Mouse (Mus musculus): ENCODE data around the gene Usp8.

The Usp8 gene

DNA sequence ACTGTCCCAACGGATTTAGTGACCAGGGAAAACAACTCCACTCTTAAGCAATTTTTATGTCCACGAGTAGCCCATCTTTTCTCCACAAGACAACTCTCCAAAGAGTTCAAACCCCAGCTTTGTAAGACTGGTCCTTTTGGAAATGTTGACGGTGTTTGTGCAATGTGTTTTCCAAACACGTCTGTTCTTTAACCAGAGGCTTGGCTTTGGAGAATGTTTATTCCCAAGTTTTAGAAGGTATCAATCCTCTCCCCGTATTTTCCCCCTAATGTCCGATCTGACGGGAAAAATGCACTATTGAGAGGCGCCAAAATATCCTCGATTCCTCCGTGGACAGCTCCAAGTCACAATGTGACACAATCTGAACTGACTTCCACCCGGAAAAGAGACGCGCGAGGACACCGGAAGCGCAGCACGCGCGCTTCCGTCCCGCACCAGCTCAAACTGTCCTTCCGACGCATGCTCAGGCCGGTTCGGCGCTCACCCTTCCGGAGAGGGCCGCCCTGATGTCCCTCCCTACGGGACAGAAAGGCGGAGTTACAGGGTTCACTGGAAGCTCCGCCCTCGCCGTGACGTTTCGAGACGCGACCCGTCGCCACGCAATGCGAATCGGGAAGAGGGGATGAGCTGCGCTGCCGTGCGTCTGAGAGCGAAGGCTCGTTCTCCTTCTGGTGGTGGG is at the start of gene Usp8:
Gene Usp8 (plus strand): TSS at position 570 of the 679 bp plus-strand sequence.
- peak; percentile 95 to 96 for DNase-seq (ENCODE audit: low spot score in 2 of 2)

DNA sequence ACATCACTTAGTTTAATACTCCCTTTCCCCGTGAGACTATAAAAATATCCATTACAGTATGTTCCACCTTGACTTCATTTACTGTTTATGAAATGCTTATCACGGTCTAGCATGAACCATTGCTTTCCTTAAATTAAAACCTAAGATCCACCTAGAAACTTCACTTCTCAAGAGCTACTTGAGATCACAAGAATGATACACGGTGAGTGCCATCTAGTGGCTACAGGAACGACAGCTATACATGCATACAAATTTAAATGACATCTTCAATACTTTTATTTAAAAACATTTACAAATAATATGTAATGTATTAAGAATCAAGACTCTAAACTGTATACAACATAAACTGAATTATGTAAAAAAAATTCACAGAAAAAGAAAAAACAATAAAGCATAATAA is 43.6 kb upstream of the Usp8 start:
- DNase-seq (ENCODE audit: low spot score in 2 of 2): no peak

DNA sequence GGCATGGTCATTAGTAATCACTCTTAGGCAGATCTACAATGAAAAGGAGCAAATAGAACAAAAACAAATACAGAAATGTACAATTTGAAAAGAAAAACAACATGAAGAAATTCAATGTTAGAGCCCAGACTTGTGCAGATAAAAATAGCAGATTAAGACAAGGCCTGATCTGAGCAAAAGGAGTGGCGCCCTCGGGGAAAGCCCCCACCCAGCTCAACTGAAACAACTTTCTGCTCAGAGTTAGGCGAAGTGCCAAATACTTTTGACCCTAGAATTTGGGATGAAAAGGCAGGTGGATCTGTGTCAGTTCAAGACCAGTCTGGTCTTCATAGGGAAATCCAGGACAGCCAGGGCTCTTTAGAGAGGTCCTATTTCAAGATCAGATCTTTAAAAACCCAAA is 41.1 kb upstream of the Usp8 start:
- DNase-seq (ENCODE audit: low spot score in 2 of 2): no peak

DNA sequence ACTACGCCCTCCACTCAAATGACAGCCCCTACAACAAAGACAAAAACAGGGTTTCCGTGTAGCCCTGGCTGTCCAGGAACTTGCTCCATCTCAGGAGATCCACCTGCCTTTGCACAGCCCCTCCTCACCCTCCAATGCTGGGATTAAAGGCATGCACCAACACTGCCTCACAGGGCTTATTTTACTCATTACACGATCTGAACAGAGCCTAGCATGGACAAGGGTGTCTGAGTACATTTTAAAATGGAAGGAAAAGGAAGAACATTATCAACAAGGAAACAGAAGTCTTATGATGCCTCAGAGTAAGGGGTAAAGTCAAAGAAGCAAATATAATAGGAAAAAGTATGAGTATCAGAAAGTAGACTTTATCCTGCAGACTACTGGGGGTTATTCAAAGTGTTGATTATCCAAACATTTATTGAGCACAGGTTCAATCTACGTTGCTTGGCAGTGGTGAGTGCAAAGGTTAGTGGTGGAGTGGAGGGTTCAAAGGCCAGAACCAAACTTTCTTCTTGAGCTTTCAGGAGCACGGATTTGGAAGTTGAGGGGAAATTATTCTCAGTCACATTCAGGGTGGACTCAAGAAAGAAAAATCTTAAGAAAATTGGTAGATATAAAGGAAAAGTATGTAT is 38.4 kb upstream of the Usp8 start:
- no peak for DNase-seq (ENCODE audit: low spot score in 2 of 2)

DNA sequence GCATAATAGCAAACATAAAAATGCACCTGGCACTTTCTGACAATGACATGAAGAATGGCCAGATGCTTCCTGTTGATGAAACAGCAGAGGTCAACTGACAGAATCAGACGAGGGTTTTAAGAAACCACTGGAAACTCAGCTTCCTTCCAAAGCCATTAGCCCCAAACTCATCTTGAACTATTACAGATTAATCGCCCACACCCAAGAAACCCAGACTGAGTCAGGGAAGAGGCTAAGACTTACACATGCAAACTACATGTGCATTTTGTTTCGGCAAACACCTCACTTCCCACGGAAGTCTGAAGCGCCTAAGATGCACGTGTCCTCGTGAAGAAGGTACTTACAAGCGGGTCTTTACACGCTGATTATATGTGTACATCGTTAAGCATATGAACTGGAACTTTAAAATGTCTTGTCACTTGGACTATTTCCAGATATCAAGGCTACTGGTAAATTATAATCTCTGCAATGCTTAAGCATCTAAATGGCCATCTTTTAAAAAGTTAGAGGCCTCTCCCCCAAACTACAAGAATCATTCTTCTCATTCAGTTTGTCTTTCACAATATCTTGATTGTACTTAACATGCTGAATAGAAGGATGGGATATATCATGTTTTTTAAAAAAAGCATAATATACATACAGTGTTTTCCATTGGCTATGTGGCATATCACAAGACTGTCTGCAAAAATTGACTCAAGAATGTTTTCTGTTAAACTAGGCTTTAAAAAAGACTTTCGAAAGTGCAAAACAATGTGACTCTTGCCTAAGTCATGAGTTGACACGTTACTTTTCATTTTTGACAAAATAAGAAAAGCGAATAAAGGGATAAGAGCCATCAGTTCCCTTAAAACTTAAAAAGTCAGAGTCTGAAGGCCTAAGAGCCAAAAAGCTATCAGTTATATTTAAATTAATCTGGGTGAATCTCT is 33.5 kb upstream of the Usp8 start:
- no peak for DNase-seq (ENCODE audit: low spot score in 2 of 2)

DNA sequence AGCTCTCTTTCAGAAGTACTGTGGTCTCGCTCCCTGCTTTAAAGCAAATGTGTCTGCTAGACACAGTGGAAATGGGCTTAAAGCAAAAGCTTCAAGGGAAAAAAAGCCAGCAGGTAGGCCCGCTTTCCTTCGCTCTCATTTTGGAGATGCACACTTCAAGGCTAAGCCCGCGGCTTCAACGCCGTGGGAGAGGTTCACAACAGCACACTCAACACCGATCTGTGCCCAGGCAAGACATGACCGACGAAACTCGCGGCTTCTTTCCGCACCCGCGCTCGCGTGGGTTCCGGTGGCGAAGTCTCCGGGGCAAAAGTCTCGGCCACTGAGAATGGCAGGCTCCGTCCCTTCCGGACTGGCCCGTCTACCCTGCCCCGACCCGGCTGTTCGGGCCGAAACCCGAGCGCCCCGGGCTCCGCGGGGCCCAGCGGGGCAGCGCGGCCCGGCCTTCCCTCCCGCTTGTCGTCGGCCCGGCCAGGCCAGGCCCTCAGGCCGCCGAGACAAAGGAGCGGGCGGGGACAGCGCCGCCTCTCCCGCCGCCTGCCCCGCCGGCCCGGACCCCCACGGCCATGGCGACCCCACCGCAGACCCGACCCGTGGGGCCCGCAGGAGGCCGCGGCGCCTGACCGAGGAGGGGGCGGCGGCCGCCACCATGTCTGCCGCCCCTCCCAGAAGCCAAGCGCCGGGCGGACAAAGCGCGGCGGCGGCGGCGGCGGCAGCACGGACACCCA is 32.5 kb upstream of the Usp8 start:
- DNase-seq (ENCODE audit: low spot score in 2 of 2): peak; percentile 23 to 50

DNA sequence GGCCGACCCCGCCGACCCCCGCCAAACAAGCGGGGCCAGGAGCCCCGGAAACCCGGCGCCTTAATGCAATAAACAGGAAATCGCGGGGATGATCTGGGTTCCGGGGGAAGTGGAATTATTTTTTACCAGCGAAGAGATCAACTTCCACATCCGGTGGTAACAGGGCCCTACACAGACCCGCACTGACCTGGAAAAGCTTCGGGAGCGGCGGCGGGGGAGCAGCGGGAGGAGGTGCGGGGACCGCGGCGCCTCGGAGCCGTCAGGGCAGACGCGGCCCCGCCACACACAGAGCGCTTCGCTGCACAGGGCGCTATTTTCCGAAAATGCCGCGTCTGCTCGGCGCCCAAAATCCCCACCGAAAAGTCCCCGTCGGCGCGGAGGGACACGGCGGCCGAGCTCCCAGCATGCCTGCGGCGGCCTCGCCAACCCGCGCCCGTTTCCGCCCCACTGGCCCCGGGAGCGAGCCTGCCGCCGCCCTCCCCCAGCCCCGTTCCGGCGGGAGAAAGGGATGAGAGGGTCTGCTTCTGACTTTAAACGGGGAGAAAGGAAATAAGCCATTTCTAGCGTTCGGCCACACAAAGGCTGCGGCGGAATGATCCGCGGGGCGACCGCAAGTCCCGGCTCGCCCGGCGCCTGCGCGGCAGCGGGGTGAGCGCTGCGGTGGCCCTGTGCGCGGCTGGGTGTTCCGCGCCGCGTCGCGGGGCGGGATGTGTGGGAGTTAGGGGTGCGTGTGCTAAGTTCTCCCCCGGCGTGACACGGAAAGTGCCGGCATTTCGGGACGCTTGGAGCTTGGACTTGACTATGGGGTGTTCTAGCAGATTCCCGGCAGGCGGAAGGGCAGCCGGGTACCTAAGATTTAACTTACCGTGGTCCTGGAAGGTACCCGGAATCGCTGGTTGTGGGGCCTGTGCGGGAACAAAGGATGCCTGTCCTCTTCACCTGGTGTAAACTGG is 31.7 kb upstream of the Usp8 start:
- DNase-seq (ENCODE audit: low spot score in 2 of 2): peak; percentile 48 to 87

DNA sequence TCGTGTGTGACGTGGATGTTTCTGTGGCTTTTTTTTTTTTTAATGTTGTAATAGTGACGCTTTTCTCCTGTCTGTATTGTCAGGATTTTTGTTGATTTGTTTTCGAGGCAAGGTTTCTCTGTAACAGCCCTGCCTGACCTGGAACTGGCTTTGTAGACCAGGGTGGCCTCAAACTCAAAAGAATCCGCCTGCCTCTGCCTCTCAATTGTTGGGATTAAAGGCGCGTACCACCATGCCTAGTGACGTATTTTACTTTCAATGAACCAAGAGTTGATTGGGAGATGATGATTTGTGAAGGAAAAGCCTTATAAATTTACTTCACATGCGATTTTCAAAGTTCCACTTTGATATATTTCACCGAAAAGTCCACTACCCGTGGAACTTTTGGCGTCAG is 31.0 kb upstream of the Usp8 start, which contains the start of gene Gabpb1:
Gene Gabpb1 (minus strand): TSS at position 216 of the 394 bp plus-strand sequence.
- no peak for DNase-seq (ENCODE audit: low spot score in 2 of 2)

DNA sequence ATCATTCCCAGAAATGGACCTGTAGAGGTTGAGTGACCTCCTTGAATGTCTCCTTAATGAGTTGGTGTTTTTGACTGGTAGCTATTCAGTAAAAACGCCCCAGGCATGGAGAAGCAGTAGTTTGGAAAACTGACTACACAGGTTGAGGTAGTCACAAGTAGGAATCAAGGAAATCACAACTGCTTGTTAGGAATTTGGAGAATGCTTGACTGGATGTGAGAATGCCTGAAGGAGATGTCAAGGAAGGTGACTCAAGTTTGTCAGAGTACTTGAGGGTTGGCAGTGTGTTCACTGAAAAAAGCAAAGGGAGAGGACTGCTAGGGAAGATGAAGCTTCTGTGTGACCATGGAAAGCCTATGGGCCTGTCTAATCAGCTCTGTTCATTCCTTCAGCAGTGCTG is 29.8 kb upstream of the Usp8 start:
- no peak for DNase-seq (ENCODE audit: low spot score in 2 of 2)

DNA sequence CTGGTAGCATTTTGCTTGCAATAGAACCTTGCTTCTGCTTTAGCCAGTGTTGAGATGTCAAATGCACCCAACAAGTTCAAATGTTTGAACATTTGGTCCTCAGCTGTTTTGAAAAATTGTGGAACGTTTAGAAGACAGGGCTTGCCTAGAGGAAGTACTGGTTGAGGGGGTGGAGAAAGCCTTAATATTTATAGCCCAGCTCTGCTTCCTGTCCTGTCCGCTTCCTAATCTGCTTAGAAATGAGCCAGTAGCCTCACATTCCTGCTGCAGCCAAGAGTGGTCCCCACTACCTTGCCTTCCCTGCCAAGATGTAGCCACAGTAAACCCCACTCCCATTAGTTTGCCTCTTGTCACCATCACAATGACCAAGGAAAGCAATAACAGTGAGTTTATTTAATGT is 24.8 kb upstream of the Usp8 start:
- DNase-seq (ENCODE audit: low spot score in 2 of 2): no peak

DNA sequence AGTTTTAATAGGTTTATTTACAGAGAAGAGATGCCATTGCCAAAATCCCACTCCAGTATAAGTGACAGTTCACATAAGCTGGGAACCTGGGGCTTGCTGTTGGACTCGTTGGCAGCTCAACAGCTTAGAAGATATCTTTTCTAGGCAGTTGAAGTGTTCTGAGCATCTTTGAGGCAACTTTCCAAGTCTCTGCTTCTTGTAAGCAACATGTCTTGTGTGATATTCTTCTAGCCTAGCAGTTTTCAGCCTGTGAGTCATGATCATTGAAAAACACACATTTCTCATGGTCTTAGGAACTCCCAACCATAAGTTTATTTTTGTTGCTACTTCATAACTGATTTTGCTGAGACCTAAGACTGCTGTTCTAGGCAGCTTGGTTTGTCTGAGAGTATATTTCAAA is 24.2 kb upstream of the Usp8 start:
- DNase-seq (ENCODE audit: low spot score in 2 of 2): no peak

DNA sequence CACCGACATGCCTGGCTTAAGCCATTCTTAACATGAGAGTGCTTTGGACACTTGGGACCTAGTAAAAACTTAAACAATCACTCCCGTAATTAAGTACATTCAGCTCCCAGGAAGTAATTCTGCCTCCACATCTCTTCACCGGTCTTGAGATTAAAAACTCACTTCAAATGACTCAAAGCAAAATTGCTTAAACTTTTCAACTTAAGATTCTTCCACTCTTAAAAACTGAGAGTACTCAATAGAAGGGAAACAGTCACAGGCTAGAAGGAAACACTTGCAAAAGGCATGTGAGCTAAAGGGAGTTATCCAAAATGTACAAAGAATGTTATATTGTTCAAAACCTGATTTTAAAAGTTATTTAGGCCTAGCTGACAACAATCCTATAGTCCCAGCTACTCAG is 15.8 kb upstream of the Usp8 start:
- no peak for DNase-seq (ENCODE audit: low spot score in 2 of 2)

DNA sequence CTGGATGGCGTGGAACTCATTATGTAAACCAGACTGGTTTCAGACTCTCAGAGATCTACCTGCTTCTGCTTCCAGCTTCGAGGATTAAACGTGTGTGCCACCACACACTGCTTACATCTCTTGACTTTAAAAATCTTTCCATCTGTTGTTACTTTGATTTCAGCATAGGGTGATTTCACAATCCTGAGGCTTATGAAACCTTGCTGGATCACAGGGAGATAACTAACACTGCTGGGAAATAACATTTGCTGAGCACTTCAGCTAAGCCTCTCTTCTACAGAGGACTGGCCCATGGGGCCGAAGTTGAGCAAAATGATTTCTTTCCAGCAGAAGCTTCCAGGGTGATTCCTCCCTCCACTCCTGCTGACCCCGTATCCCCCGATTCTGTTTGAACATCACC is 11.8 kb upstream of the Usp8 start:
- no peak for DNase-seq (ENCODE audit: low spot score in 2 of 2)

DNA sequence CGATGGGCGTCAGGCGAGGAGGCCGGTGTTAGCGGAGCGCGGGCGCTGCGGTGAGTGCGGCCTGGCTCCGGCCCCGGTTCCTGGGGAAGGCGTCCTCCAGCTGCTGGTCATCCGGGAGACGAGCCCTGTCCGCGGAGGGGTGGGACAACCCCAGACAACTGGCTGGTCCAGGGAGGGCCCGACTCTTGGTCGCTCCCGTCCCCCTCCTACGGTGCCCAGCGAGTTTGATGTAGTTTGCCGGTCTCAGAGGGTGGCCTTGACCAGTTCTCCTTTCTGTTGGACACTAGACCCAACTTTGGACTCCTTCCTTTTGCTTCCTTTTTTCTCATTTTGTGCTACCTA is 281 bp downstream of the Usp8 start:
- DNase-seq (ENCODE audit: low spot score in 2 of 2): no peak

DNA sequence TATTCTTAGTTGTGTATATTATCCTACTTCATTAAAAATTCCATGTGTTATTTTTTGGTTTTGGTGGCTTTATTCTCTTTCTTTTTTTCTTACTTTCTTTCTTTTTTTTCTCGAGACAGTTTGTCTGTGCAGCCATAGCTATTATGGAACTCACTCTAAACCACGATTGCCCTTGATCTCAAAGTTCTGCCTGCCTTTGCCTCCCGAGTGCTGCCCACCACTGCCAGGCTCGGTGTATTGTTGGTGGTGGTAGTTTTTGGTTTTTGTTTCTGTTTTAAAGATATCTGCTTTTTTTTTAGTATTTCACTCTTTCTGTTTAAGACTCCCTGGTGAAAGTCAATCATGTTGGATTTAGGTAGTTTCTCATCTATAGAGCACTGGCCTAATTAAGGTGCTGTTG is 1.2 kb downstream of the Usp8 start:
- no peak for DNase-seq (ENCODE audit: low spot score in 2 of 2)

DNA sequence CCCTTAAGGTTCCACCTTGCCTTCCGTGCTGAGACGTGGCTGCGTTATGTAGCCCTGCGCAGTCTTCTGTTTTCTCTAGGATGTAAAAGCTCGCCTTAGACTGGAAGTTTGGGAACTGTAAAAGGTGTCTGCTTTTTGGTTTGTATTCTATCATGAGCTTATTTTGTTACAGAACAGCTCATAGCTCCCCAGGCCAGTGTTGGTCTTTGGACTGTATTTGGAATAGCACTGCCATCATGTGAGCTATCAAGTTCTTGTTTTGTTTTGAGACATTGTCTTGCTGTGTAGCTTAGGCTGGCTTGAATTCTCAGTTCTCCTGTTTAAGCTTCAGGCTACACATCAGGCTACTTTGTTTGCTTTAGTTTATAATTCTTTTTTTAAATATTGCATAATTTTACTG is 5.4 kb downstream of the Usp8 start:
- no peak for DNase-seq (ENCODE audit: low spot score in 2 of 2)

DNA sequence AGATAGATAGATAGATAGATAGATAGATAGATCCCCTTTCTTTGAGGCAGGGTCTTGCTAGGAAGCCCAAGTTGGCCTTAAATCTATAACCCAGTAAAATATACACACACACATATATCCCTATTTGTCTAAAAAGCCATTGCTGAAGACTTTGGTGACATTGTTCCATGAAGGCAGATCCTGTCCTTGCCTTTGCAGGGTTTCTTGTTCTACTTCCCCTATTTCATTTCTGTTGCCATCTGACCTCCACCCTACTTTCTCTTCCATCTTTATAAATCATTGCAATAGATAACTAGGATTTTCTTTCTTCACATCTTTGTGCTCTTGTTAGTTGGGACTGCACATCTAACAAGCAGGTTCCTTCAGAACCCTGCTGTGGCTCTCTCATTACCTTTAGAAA is 5.8 kb downstream of the Usp8 start:
- DNase-seq (ENCODE audit: low spot score in 2 of 2): no peak

DNA sequence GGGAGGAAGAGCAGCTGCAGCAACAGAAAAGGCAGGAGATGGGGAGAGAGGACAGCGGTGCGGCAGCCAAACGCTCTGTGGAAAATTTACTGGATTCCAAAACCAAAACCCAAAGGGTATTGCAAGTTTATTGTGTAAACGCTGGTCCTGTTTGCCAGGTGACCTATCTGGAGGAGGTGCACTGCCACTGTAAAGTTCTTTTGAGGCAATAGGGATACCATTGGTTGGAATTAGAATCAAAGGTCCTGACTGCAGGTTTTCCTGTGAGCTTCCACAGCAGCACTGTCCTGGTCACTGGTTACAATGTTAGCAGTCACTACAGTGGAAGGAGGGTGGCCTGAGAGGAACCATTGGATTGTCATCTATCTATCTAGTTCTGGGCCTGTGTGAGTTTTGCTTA is 22.1 kb downstream of the Usp8 start:
- DNase-seq (ENCODE audit: low spot score in 2 of 2): no peak

DNA sequence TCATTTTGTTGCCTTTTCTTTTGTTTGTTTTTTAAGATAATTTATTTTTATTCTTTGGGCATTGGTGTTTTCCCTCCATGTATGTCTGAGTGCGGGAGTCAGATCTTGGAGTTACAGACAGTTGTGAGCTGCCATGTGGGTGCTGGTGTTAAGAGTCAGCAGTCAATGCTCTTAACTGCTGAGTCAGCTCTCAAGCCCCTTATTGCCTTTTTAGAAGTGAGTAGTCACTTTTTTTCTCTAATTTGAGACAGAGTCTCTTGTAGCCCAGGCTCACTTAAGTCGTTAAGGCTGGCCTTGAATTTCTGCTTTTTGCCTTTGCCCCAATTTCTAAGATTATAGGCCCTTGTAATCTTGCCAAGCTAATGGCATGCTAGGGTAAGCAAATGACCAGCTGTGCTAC is 23.4 kb downstream of the Usp8 start:
- DNase-seq (ENCODE audit: low spot score in 2 of 2): no peak

DNA sequence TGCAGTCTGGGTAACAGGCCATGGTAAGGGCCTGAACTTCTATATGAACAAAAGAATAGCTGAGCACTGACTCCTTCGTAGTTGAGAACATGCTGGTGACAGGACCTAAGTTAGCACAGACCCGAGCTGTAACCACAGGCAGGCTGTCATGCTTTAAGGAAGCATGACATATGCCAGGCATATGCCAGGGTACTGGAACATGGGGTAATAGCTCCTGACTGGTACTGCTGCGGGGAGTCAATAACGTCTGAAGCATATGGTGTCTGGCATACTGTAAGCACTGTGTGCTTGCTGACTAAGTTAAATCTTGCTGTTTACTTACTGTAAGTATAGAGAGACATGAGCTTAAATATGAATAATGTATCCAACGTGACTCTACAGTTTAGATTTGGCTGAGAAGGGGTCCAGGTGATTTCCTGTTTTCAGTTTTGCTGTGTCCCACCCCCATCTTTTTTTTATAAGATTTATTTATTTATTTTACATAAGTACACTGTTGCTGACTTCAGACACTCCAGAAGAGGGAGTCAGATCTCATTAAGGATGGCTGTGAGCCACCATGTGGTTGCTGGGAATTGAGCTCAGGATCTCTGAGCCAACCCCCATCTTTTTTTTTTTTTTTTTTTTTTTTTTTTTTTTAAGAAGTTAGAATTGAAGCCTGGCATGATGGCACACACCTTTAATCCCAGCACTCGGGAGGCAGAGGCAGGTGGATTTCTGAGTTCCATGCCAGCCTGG is 28.4 kb downstream of the Usp8 start:
- no peak for DNase-seq (ENCODE audit: low spot score in 2 of 2)

All from cerebellum, postnatal 4 days (tissue).